Mouse (Mus musculus) hindbrain, embryonic 14.5 days (tissue): Measurements from ENCODE around the gene Tmem140. TPM values are rescaled to one million over a fixed set of nuclear protein-coding genes. Genes with fewer than 3 reads are reported as not detected.

Experiments
- ATAC-seq: fragments of 200-750 bp; cut with Nextera tagmentation; 2 replicates; pipeline ENCODE4 v1.8.0; 2017; ENCODE audit warnings: moderate number of reproducible peaks, mild to moderate bottlenecking, moderate TSS enrichment, moderate library complexity; ENCODE audit not compliant: low FRiP score
- DNase-seq: peaks from one replicate; pipeline ENCODE4 v3.0.0-alpha.2; 2015; ENCODE audit warnings: low spot score
- H3K27ac ChIP-seq: fragments of 300-500 bp; sonication (generic); 2 replicates; pipeline ENCODE4 v1.5.1; 2014; ENCODE audit warnings: mild to moderate bottlenecking, moderate library complexity
- H3K27me3 ChIP-seq: fragments of 300-500 bp; sonication (generic); 2 replicates; pipeline ENCODE4 v1.6.1; 2014; ENCODE audit warnings: mild to moderate bottlenecking, low read length, mixed read lengths; ENCODE audit not compliant: control insufficient read depth, insufficient read depth
- H3K36me3 ChIP-seq: fragments of 300-500 bp; sonication (generic); replicated peaks from 2 replicates; pipeline ENCODE4 v1.6.1; 2014; ENCODE audit not compliant: control insufficient read depth, insufficient read depth
- H3K4me1 ChIP-seq: fragments of 300-500 bp; sonication (generic); replicated peaks from 2 replicates; pipeline ENCODE4 v1.6.1; 2014; ENCODE audit warnings: antibody characterized with exemption, low read length, mixed read lengths; ENCODE audit not compliant: control insufficient read depth, insufficient read depth
- H3K4me2 ChIP-seq: fragments of 300-500 bp; sonication (generic); replicated peaks from 2 replicates; pipeline ENCODE4 v1.6.1; 2014; ENCODE audit warnings: mild to moderate bottlenecking, moderate library complexity
- H3K4me3 ChIP-seq: fragments of 300-500 bp; sonication (generic); replicated peaks from 2 replicates; pipeline ENCODE4 v1.5.1; 2014; ENCODE audit warnings: mild to moderate bottlenecking, low read length
- H3K9ac ChIP-seq: fragments of 300-500 bp; sonication (generic); 2 replicates; pipeline ENCODE4 v1.6.1; 2014
- H3K9me3 ChIP-seq: fragments of 300-500 bp; sonication (generic); 2 replicates; pipeline ENCODE4 v1.6.1; 2016; ENCODE audit warnings: low read length; ENCODE audit not compliant: control insufficient read depth
- WGBS: fragments of 180-500 bp; shearing (Covaris S2); extraction: QIAGEN DNeasy Blood & Tissue Kit; methylation state at CpG from one replicate; pipeline ENCODE4 v1.1.7; 2014; 5-methylcytosine and 5-hydroxymethylcytosine counted together
- polyA plus RNA-seq: library from polyadenylated mRNA; unstranded; fragments of >200 nt; fragmentation: Nextera tagmentation; extraction: Ambion mirVana; gene quantifications from 2 replicates; pipeline ENCODE4 v1.2.1, GENCODE M21; 2014

Tmem140 gene
- polyA plus RNA-seq, 1 experiment from 2014 or later: 0.78 TPM

DNA sequence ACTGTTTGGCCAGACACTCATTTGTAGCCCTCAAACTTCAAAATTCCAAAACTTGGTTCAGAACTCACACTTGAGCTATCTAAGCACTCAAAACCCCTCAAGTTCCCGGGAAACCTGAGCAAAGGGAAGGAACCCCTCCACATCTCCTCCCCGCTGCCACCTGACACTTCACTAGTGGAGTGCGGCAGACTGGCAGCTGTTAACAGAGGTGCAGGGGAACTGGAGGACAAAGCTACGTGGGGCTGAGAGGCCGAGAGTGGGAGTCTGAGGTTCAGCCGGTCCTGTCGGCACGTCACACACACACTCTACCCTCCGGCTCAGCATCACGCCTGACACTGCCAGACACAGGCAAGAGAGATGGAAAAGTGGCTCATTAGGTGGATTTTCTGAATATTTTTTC lies 40.9 kb downstream of the Tmem140 start:
- Histone ChIP-seq H3K27ac (no peak overlapping the region), H3K4me1 (0 out of 2 replicates have a peak, but pooled peaks cover 2% of the 10 kb centered on the region), H3K9ac (no peak overlapping the region), H3K9me3 (no peaks in the 10 kb centered on the region), H3K4me3 (no peak overlapping the region), H3K27me3 (no peaks in the 10 kb centered on the region), H3K4me2 (no peak overlapping the region), H3K36me3 (peaks cover 72% of the 10 kb centered on the region)
- ATAC-seq (no peak), DNase-seq (no peak)
- WGBS: 92% methylated on average over 10 of the region's 10 CpGs

DNA sequence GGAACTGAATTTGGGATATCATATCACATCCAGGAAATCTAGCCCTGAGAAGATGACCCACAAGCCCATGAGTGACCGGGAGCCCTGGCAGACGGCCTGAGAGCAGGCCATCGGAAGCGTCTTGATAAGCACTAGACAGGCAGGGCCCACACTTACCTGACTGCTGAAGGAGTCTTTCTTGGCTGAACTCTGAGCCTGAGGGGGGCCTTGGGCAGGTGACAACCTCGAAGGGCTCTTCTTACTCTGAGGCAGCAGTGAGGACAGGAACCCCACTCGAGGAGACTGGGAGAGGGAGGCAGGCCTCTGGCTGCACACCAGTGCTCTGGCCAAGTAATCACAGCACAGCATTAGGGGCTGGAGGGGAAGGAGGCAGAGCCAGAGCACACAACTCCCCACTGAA lies 41.4 kb downstream of the Tmem140 start:
- Histone ChIP-seq H3K4me3 (no peak overlapping the region), H3K4me2 (no peak overlapping the region), H3K36me3 (peaks cover 67% of the 10 kb centered on the region), H3K9ac (no peak overlapping the region), H3K27me3 (no peaks in the 10 kb centered on the region), H3K4me1 (peaks cover 5% of the 10 kb centered on the region; the same call in 1 of the 2 replicates), H3K27ac (no peak overlapping the region), H3K9me3 (no peaks in the 10 kb centered on the region)
- no peak for DNase-seq
- 96% methylated on average over 6 of the region's 6 CpGs for WGBS
- no peak for ATAC-seq

DNA sequence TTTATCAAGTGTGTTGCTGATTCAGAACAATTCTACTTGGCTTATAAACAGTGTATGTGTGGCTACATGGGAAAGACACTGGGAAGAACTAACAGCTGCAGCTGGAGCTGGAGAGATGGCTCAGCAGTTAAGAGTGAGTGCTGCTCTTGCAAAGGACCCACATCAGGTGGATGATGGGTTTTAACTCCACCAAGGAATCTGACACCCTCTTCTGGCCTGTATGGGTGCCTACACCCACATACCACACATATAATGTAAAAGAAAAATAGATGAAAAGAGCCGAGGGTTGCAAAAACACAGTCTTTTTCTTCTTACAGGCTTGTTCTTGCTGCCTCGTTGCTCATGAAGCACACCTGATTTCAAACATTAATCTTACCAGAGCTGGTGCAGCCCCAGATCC lies 43.2 kb downstream of the Tmem140 start:
- H3K27me3 ChIP-seq: no peaks in the 10 kb centered on the region
- no peak overlapping the region for H3K9ac ChIP-seq
- peaks cover 12% of the 10 kb centered on the region; the same call in 1 of the 2 replicates for H3K4me1 ChIP-seq
- H3K4me2 ChIP-seq: no peak overlapping the region
- no peaks in the 10 kb centered on the region for H3K9me3 ChIP-seq
- DNase-seq (no peak), ATAC-seq (no peak)
- WGBS: 88% methylated on average over 2 of the region's 2 CpGs
- H3K4me3 ChIP-seq: no peak overlapping the region
- no peak overlapping the region for H3K27ac ChIP-seq
- H3K36me3 ChIP-seq: peaks cover 61% of the 10 kb centered on the region

DNA sequence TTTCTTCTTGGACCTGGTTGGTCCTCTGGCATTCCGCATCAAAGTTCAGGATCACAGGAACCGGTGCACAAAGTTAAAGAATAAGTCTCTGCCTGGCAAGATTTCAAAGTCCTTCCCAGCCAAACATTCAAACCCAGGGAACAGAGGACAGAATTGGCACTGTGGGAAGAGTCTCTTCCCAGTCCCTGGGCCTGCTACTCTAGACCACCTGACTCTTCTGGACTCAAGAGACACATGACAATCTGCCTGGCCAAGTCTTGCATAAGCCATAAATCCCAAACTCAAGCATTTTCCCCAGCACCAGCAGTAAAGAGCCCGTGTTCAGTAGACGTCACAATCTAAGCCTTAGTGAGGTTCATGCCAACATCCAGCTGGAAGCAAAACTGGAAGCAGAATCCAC lies 43.7 kb downstream of the Tmem140 start:
- no peak for ATAC-seq
- WGBS: 94% methylated on average over 4 of the region's 4 CpGs
- H3K9ac ChIP-seq: no peak overlapping the region
- no peak overlapping the region for H3K4me2 ChIP-seq
- H3K27me3 ChIP-seq: no peaks in the 10 kb centered on the region
- DNase-seq: no peak
- H3K4me3 ChIP-seq: no peak overlapping the region
- H3K9me3 ChIP-seq: no peaks in the 10 kb centered on the region
- H3K36me3 ChIP-seq: peaks cover 57% of the 10 kb centered on the region
- no peak overlapping the region for H3K27ac ChIP-seq
- peaks cover 12% of the 10 kb centered on the region; the same call in 1 of the 2 replicates for H3K4me1 ChIP-seq

- Histone ChIP-seq H3K4me2 (no peak overlapping the region), H3K36me3 (peaks cover 52% of the 10 kb centered on the region), H3K9ac (no peak overlapping the region), H3K4me3 (no peak overlapping the region), H3K27me3 (no peaks in the 10 kb centered on the region), H3K4me1 (peaks cover 10% of the 10 kb centered on the region; the same call in 1 of the 2 replicates), H3K27ac (no peak overlapping the region), H3K9me3 (no peaks in the 10 kb centered on the region)
- DNase-seq (no peak), ATAC-seq (no peak)
- 49% methylated on average over 2 of the region's 2 CpGs for WGBS
Observed at GRCm38 (mm10) chr6:34907121-34907614, 44.2 kb downstream of the Tmem140 start.

GRCm38 (mm10) chr6:34907696-34908260 lies 44.8 kb downstream of the Tmem140 start:
- Histone ChIP-seq H3K9me3 (no peaks in the 10 kb centered on the region), H3K4me1 (peaks cover 9% of the 10 kb centered on the region; the same call in 1 of the 2 replicates), H3K27ac (no peak overlapping the region), H3K4me3 (no peak overlapping the region), H3K9ac (no peak overlapping the region), H3K36me3 (peaks cover 46% of the 10 kb centered on the region), H3K4me2 (no peak overlapping the region), H3K27me3 (no peaks in the 10 kb centered on the region)
- ATAC-seq (no peak), DNase-seq (no peak)
- WGBS: 90% methylated on average over 18 of the region's 18 CpGs

DNA sequence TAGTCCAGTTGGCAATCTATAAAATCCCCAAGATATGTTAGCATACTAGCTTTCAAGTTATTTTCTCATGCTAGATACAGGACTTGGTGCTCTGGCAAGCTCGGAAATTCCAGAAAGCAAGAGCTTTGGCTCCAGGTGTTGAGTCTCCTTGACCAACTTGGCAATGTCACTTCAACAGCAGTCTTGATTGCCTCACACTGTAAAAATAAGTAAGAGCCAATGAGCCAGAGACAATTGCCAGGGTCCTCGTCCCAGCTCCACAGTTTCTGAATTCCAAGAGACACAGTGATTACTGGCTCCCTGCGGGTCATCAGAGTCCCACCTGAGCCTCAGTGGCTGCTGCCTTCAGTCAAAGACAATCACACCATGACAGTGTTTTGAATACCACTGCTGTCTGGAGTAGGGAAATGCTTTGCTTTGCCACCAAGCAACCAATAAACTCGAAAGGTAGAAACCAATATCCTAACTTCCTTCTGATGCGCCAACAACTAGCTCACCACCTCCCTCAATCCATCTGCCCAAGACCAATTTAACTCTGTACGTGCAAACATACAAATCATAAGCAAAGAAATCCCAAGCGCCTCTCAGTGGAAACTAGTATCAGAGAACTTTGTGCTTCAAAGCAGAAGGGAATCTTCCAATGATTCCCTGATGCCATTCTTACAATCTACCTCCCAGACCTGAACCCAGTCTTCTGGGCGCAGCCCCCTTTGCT lies 46.8 kb downstream of the Tmem140 start:
- 47% methylated on average over 8 of the region's 8 CpGs for WGBS

DNA sequence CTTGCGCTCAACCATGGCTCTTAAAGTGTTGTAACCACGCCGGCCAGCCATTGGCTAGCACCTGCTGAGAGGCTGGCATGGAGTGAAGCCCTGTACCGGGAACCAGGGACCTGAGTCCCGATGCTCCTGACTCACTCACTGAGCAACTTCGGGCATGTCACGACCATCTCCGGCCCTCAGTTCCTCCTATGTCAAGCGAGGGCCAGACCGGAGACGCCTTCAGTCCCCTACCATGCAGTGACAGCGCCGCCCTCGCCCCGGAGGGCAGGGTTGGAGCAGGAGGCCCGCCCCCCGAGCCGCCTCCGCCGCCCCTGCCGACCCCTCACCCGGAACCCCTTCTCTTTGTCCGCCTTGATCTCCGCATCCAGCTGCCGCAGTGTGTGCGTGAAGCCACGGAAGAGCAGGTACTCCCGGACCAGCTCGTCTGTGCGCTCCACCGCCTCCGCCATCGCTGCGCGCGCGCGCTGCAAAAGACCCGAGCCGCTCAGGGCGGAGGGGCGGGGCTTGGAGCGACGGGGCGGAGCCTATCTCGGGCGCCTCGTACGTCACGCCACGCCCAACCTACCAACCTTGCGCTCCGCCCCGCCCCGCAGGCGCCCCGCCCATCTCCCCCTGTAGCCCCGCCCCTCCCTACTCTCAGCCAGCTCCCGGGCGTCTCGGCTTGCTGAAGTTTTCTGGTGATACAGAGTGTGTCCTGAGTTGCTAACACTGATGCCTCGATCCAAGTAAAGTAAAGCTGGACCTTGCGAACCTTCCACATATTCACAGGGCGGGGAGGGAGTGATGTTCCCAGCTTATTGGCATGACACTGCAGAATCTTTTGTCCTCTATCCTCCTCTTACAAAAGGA lies 47.6 kb downstream of the Tmem140 start, which contains the start of gene Wdr91:
Gene Wdr91 (minus strand): TSS at position 506 of the 849 bp plus-strand sequence.
- Histone ChIP-seq H3K4me3 (peak within 1 kb of the TSS; percentile 71), H3K36me3 (peaks cover 19% of the 10 kb centered on the region), H3K27ac (peak within 1 kb of the TSS; percentile 89), H3K4me2 (peak within 1 kb of the TSS; percentile 66), H3K9ac (peak within 1 kb of the TSS; percentile 76), H3K4me1 (peaks cover 9% of the 10 kb centered on the region; the same call in 1 of the 2 replicates), H3K9me3 (no peaks in the 10 kb centered on the region), H3K27me3 (no peaks in the 10 kb centered on the region)
- DNase-seq: peak; percentile 96
- peak; percentile 94 for ATAC-seq
- under 1% methylated on average over 64 of the region's 64 CpGs for WGBS

More for the DNA sequence above, 46.8 kb downstream of the Tmem140 start:
- peak overlapping the region; percentile 76 for H3K9ac ChIP-seq
- ATAC-seq (no peak), DNase-seq (no peak)
- peak overlapping the region; percentile 89 for H3K27ac ChIP-seq
- no peaks in the 10 kb centered on the region for H3K9me3 ChIP-seq
- peak overlapping the region; percentile 66 for H3K4me2 ChIP-seq
- H3K36me3 ChIP-seq: peaks cover 27% of the 10 kb centered on the region
- H3K4me3 ChIP-seq: peak overlapping the region; percentile 71
- H3K27me3 ChIP-seq: no peaks in the 10 kb centered on the region
- H3K4me1 ChIP-seq: peaks cover 9% of the 10 kb centered on the region; the same call in 1 of the 2 replicates
